Mouse (Mus musculus): ENCODE data around the gene Slc8b1. TPM values are rescaled to one million over a fixed set of nuclear protein-coding genes. Genes with fewer than 3 reads are reported as not detected.

Slc8b1 gene
- polyA plus RNA-seq, 2 experiments, result 3.7 to 13.2 TPM

DNA sequence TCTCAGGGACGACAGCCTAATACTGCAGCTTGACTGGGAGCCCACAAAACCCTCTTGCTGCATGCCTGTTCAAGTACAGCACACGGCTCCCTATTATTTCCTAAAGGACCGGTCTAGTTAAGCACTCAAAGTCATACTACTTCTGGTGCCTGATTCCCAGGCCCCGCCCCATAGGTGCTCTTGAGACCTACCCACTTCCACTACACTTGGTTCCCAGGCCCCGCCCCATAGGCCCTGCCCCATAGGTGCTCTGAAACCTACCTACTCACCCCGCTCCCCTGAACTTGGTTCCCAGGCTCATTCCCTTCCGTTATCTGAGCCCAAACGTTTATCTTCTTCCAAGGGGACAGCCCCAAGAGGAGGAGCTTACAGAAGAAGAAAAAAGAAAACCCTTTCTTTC is 23.1 kb upstream of the Slc8b1 start:
- no peak overlapping the region for H3K4me2 ChIP-seq (replicated peaks; ENCODE audit: low read depth, low read length, severe bottlenecking)
- 83% methylated on average over 8 of the region's 8 CpGs for WGBS

GRCm38 (mm10) chr5:120490679-120491192 is 20.2 kb upstream of the Slc8b1 start:
- no peak overlapping the region for H3K4me3 ChIP-seq (replicated peaks; ENCODE audit: low read length)
- H3K27me3 ChIP-seq (ENCODE audit: control insufficient read depth, insufficient read depth, low read length), result no peaks in the 10 kb centered on the region
- ATAC-seq (ENCODE audit: low FRiP score, low read depth) (no peak), DNase-seq (ENCODE audit: low spot score) (no peak)
- no peak overlapping the region for H3K4me2 ChIP-seq (replicated peaks; ENCODE audit: low read depth, low read length, severe bottlenecking)
- H3K36me3 ChIP-seq (ENCODE audit: control insufficient read depth, insufficient read depth, low read length), result peaks cover 51% of the 10 kb centered on the region
- no peak overlapping the region for H3K27ac ChIP-seq (replicated peaks; ENCODE audit: low read depth, low read length)
- WGBS, result 79% methylated on average over 8 of the region's 8 CpGs
- TF ChIP-seq POLR2A (IDR thresholded peaks at IDR 0.05; ENCODE audit: borderline replicate concordance, extremely low read depth, insufficient read depth, insufficient read length), result no peak
- no peaks in the 10 kb centered on the region for H3K4me1 ChIP-seq (ENCODE audit: control insufficient read depth, insufficient read depth, low read length)
- no peak overlapping the region for H3K9ac ChIP-seq (ENCODE audit: low read depth, low read length, severe bottlenecking)
- no peaks in the 10 kb centered on the region for H3K9me3 ChIP-seq (ENCODE audit: control insufficient read depth, low read length)

More for the DNA sequence above, 23.1 kb upstream of the Slc8b1 start:
- Histone ChIP-seq H3K27me3 (ENCODE audit: control insufficient read depth, insufficient read depth, low read length) (no peaks in the 10 kb centered on the region), H3K9me3 (ENCODE audit: control insufficient read depth, low read length) (no peaks in the 10 kb centered on the region), H3K4me3 (replicated peaks; ENCODE audit: low read length) (no peak overlapping the region), H3K36me3 (ENCODE audit: control insufficient read depth, insufficient read depth, low read length) (peaks cover 63% of the 10 kb centered on the region), H3K9ac (ENCODE audit: low read depth, low read length, severe bottlenecking) (no peak overlapping the region), H3K27ac (replicated peaks; ENCODE audit: low read depth, low read length) (no peak overlapping the region), H3K4me1 (ENCODE audit: control insufficient read depth, insufficient read depth, low read length) (no peaks in the 10 kb centered on the region)
- no peak for TF ChIP-seq POLR2A (IDR thresholded peaks at IDR 0.05; ENCODE audit: borderline replicate concordance, extremely low read depth, insufficient read depth, insufficient read length)
- DNase-seq (ENCODE audit: low spot score) (no peak), ATAC-seq (ENCODE audit: low FRiP score, low read depth) (no peak)

- H3K27me3 ChIP-seq (ENCODE audit: control insufficient read depth, insufficient read depth, low read length), result no peaks in the 10 kb centered on the region
- peaks cover 35% of the 10 kb centered on the region for H3K36me3 ChIP-seq (ENCODE audit: control insufficient read depth, insufficient read depth, low read length)
- no peak overlapping the region for H3K4me3 ChIP-seq (replicated peaks; ENCODE audit: low read length)
- DNase-seq (ENCODE audit: low spot score) (no peak), ATAC-seq (ENCODE audit: low FRiP score, low read depth) (no peak)
- H3K27ac ChIP-seq (replicated peaks; ENCODE audit: low read depth, low read length), result no peak overlapping the region
- no peak overlapping the region for H3K4me2 ChIP-seq (replicated peaks; ENCODE audit: low read depth, low read length, severe bottlenecking)
- H3K9ac ChIP-seq (ENCODE audit: low read depth, low read length, severe bottlenecking), result no peak overlapping the region
- no peaks in the 10 kb centered on the region for H3K9me3 ChIP-seq (ENCODE audit: control insufficient read depth, low read length)
- 65% methylated on average over 11 of the region's 11 CpGs for WGBS
- H3K4me1 ChIP-seq (ENCODE audit: control insufficient read depth, insufficient read depth, low read length), result no peaks in the 10 kb centered on the region
- TF ChIP-seq POLR2A (IDR thresholded peaks at IDR 0.05; ENCODE audit: borderline replicate concordance, extremely low read depth, insufficient read depth, insufficient read length), result no peak
Observed at GRCm38 (mm10) chr5:120492437-120492836, 18.5 kb upstream of the Slc8b1 start.

- H3K9me3 ChIP-seq (ENCODE audit: control insufficient read depth, low read length), result no peaks in the 10 kb centered on the region
- TF ChIP-seq POLR2A (IDR thresholded peaks at IDR 0.05; ENCODE audit: borderline replicate concordance, extremely low read depth, insufficient read depth, insufficient read length), result no peak
- H3K4me3 ChIP-seq (replicated peaks; ENCODE audit: low read length), result no peak overlapping the region
- ATAC-seq (ENCODE audit: low FRiP score, low read depth) (no peak), DNase-seq (ENCODE audit: low spot score) (no peak)
- peaks cover 25% of the 10 kb centered on the region for H3K36me3 ChIP-seq (ENCODE audit: control insufficient read depth, insufficient read depth, low read length)
- no peak overlapping the region for H3K4me2 ChIP-seq (replicated peaks; ENCODE audit: low read depth, low read length, severe bottlenecking)
- H3K9ac ChIP-seq (ENCODE audit: low read depth, low read length, severe bottlenecking), result no peak overlapping the region
- no peak overlapping the region for H3K27ac ChIP-seq (replicated peaks; ENCODE audit: low read depth, low read length)
- no peaks in the 10 kb centered on the region for H3K27me3 ChIP-seq (ENCODE audit: control insufficient read depth, insufficient read depth, low read length)
- WGBS, result 94% methylated on average over 6 of the region's 6 CpGs
- H3K4me1 ChIP-seq (ENCODE audit: control insufficient read depth, insufficient read depth, low read length), result no peaks in the 10 kb centered on the region
Observed at GRCm38 (mm10) chr5:120493440-120493839, 17.5 kb upstream of the Slc8b1 start.

DNA sequence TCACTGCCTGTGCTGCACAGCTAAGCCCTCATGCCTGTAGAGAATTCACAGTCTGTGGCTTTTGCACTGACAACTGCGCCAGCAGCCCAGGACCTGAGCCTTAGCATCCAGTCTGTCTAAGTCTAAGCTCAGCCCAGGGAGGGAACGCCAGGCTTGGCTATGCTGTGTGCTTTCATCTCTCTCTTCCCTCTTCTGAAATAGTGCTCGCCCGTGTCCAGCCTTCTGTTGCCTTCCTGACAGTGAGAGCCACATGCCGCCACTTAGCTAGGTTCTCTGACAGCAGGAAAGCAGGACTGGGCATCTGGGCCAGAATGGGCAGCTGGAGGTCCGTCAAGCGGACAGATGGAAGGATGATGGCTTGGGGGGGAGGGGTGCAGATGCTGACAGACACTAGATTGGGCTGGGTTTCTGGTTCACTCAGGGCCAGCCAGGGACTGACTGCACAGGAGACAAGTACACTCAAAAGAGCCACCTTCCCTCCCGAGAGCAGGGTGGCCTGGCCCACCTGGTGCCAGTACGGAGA is 17.0 kb upstream of the Slc8b1 start:
- Histone ChIP-seq H3K27me3 (ENCODE audit: control insufficient read depth, insufficient read depth, low read length) (no peaks in the 10 kb centered on the region), H3K36me3 (ENCODE audit: control insufficient read depth, insufficient read depth, low read length) (peaks cover 23% of the 10 kb centered on the region; the same call in 1 of the 2 replicates), H3K27ac (replicated peaks; ENCODE audit: low read depth, low read length) (no peak overlapping the region), H3K9ac (ENCODE audit: low read depth, low read length, severe bottlenecking) (no peak overlapping the region), H3K9me3 (ENCODE audit: control insufficient read depth, low read length) (no peaks in the 10 kb centered on the region), H3K4me2 (replicated peaks; ENCODE audit: low read depth, low read length, severe bottlenecking) (no peak overlapping the region), H3K4me1 (ENCODE audit: control insufficient read depth, insufficient read depth, low read length) (no peaks in the 10 kb centered on the region), H3K4me3 (replicated peaks; ENCODE audit: low read length) (no peak overlapping the region)
- no peak for DNase-seq (ENCODE audit: low spot score)
- no peak for ATAC-seq (ENCODE audit: low FRiP score, low read depth)
- no peak for TF ChIP-seq POLR2A (IDR thresholded peaks at IDR 0.05; ENCODE audit: borderline replicate concordance, extremely low read depth, insufficient read depth, insufficient read length)
- WGBS, result 85% methylated on average over 9 of the region's 9 CpGs
